Mouse (Mus musculus): Measurements from ENCODE around the gene Zc3hav1l.

- TF ChIP-seq POLR2A (IDR thresholded peaks at IDR 0.05; ENCODE audit: borderline replicate concordance, insufficient read depth, low read length) (no peak), CTCF (IDR thresholded peaks at IDR 0.05; ENCODE audit: borderline replicate concordance, insufficient read depth, low read depth, low read length) (no peak)
Observed at GRCm38 (mm10) chr6:38344006-38344670, 45.1 kb upstream of the Zc3hav1l start.
